Mouse (Mus musculus): Measurements from ENCODE around the gene Gpx6. TPM values are rescaled to one million over a fixed set of nuclear protein-coding genes. Genes with fewer than 3 reads are reported as not detected.

Gpx6 gene
- polyA plus RNA-seq, 1 experiment from 2014 or later = 11.8 TPM

GRCm38 (mm10) chr13:21321890-21322494 is 10.1 kb downstream of the Gpx6 start:
- Histone ChIP-seq H3K4me3 (ENCODE audit: low read length) (peak overlapping the region; percentile 44), H3K27ac (ENCODE audit: low read length) (no peak overlapping the region), H3K4me2 (replicated peaks; ENCODE audit: low read depth, low read length) (peak overlapping the region; percentile 53), H3K36me3 (ENCODE audit: insufficient read depth, low read length) (no peaks in the 10 kb centered on the region), H3K9ac (replicated peaks; ENCODE audit: low read length) (peak overlapping the region; percentile 31; the same call in 1 of the 2 replicates), H3K9me3 (ENCODE audit: low read length) (no peaks in the 10 kb centered on the region), H3K27me3 (ENCODE audit: insufficient read depth, low read length) (no peaks in the 10 kb centered on the region), H3K4me1 (ENCODE audit: insufficient read depth, low read length) (peaks cover 15% of the 10 kb centered on the region)
- ATAC-seq (ENCODE audit: low FRiP score, low TSS enrichment) = no peak
- WGBS = 10% methylated on average over 18 of the region's 18 CpGs

DNA sequence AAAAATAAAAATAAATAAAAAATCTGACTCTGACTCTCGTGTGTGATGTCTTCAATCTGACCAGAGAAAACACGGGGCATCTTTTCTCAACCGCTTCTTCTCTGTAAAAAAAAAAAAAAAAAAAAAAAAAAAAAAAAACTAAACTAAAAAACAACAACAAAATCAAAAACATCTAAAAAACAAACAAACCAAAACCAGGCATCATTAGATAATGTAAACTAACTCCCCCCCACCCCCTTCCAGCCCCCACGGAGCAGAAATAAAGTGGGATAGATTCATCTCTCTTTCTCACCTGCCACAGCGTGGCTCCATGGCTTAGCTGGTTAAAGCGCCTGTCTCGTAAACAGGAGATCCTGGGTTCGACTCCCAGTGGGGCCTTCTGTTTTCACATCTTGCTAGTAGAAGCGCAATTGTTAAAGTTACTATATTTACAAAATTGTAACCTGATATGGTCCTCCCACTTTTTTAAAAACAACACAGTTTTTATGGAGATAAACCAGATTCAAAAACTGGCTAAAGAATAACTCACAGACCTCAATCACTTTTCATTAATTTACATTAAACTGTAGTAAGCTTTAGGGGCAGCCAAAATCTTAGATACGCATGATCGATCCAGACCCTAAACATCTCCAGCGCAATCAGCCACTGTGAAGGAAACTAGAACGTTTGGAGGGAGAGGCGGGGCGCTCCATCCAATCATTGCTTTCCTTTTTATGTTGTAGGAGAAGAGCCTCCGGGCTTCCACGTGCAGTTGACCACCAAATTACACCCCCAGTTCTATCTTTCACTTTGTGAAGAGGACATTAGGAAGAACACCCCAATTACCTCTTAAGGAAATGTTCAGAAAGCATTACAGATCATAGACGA is 10.8 kb downstream of the Gpx6 start:
- peak overlapping the region; percentile 44 for H3K4me3 ChIP-seq (ENCODE audit: low read length)
- no peak overlapping the region for H3K27ac ChIP-seq (ENCODE audit: low read length)
- no peak overlapping the region for H3K9ac ChIP-seq (replicated peaks; ENCODE audit: low read length)
- no peak for ATAC-seq (ENCODE audit: low FRiP score, low TSS enrichment)
- H3K36me3 ChIP-seq (ENCODE audit: insufficient read depth, low read length) = no peaks in the 10 kb centered on the region
- peaks cover 15% of the 10 kb centered on the region for H3K4me1 ChIP-seq (ENCODE audit: insufficient read depth, low read length)
- no peaks in the 10 kb centered on the region for H3K27me3 ChIP-seq (ENCODE audit: insufficient read depth, low read length)
- 13% methylated on average over 18 of the region's 18 CpGs for WGBS
- peak overlapping the region; percentile 53 for H3K4me2 ChIP-seq (replicated peaks; ENCODE audit: low read depth, low read length)
- H3K9me3 ChIP-seq (ENCODE audit: low read length) = no peaks in the 10 kb centered on the region

- no peaks in the 10 kb centered on the region for H3K36me3 ChIP-seq (ENCODE audit: insufficient read depth, low read length)
- peak overlapping the region; percentile 12; the same call in 1 of the 2 replicates for H3K4me3 ChIP-seq (ENCODE audit: low read length)
- ATAC-seq (ENCODE audit: low FRiP score, low TSS enrichment) = no peak
- H3K4me2 ChIP-seq (replicated peaks; ENCODE audit: low read depth, low read length) = peak overlapping the region; percentile 53
- H3K27ac ChIP-seq (ENCODE audit: low read length) = no peak overlapping the region
- no peaks in the 10 kb centered on the region for H3K27me3 ChIP-seq (ENCODE audit: insufficient read depth, low read length)
- H3K9ac ChIP-seq (replicated peaks; ENCODE audit: low read length) = no peak overlapping the region
- WGBS = 71% methylated on average over 6 of the region's 6 CpGs
- no peaks in the 10 kb centered on the region for H3K9me3 ChIP-seq (ENCODE audit: low read length)
- peaks cover 15% of the 10 kb centered on the region for H3K4me1 ChIP-seq (ENCODE audit: insufficient read depth, low read length)
These were observed 11.5 kb downstream of the Gpx6 start for GRCm38 (mm10) chr13:21323405-21323804.

- Histone ChIP-seq H3K9me3 (ENCODE audit: low read length) (no peaks in the 10 kb centered on the region), H3K36me3 (ENCODE audit: insufficient read depth, low read length) (no peaks in the 10 kb centered on the region), H3K4me2 (replicated peaks; ENCODE audit: low read depth, low read length) (peak overlapping the region; percentile 69), H3K4me1 (ENCODE audit: insufficient read depth, low read length) (peaks cover 15% of the 10 kb centered on the region), H3K9ac (replicated peaks; ENCODE audit: low read length) (no peak overlapping the region), H3K4me3 (ENCODE audit: low read length) (peak overlapping the region; percentile 53), H3K27me3 (ENCODE audit: insufficient read depth, low read length) (no peaks in the 10 kb centered on the region), H3K27ac (ENCODE audit: low read length) (no peak overlapping the region)
- ATAC-seq (ENCODE audit: low FRiP score, low TSS enrichment) = peak; percentile 64
- 3% methylated on average over 4 of the region's 4 CpGs for WGBS
These were observed 14.3 kb downstream of the Gpx6 start for GRCm38 (mm10) chr13:21326191-21326590.

DNA sequence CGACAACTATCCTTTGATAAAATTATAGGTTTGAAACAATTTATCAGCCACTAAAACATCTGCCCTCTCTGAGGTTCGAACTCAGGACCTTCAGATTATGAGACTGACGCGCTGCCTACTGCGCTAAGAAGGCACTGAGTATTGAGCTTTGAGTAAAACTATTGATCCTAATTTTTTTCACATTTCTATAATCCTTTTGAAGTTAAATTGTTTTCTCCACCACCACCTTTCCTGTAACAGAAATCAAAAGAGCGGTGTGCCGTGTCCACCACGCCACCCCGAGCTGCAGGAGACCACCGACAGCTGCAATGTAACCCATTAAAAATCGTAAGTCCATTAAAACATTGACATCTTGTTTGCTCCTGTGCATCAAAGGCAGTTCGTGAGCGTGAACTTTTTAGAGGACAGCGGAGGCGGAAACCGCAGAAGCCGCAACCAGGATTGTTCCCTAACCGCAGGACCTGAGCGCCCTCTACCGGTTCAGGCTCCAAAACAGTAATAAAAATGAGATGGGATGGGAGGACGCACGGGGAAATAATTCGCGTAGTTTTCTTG is 14.8 kb downstream of the Gpx6 start:
- 1% methylated on average over 24 of the region's 24 CpGs for WGBS

DNA sequence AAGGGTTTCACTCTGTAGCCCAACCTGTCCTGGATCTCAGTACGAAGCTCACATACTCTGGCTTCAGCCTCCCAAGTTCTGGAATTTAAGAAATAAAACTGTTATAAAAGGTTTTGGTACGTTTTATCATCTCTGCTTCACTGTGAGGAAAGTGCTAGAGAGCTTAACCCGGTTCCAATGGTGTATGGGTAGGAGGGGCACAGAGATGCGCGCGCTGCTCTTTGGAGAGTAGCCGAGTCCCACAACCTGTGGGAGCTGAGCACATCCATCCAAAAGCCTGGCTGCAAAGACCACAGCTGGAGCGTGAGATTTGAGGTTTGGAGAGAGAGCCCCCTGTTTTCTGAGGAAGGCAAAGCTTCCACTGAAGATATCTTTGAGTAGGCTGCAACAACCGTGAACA is 15.5 kb downstream of the Gpx6 start:
- peak overlapping the region; percentile 42 for H3K9ac ChIP-seq (replicated peaks; ENCODE audit: low read length)
- H3K27ac ChIP-seq (ENCODE audit: low read length) = no peak overlapping the region
- peak overlapping the region; percentile 69 for H3K4me2 ChIP-seq (replicated peaks; ENCODE audit: low read depth, low read length)
- H3K4me1 ChIP-seq (ENCODE audit: insufficient read depth, low read length) = peaks cover 9% of the 10 kb centered on the region; the same call in 1 of the 2 replicates
- no peaks in the 10 kb centered on the region for H3K9me3 ChIP-seq (ENCODE audit: low read length)
- no peaks in the 10 kb centered on the region for H3K27me3 ChIP-seq (ENCODE audit: insufficient read depth, low read length)
- peak; percentile 79; the same call in 1 of the 2 replicates for ATAC-seq (ENCODE audit: low FRiP score, low TSS enrichment)
- H3K36me3 ChIP-seq (ENCODE audit: insufficient read depth, low read length) = no peaks in the 10 kb centered on the region
- WGBS = 2% methylated on average over 9 of the region's 9 CpGs
- H3K4me3 ChIP-seq (ENCODE audit: low read length) = peak overlapping the region; percentile 53

More for the DNA sequence above, 14.8 kb downstream of the Gpx6 start:
- H3K9ac ChIP-seq (replicated peaks; ENCODE audit: low read length) = peak overlapping the region; percentile 50; the same call in 1 of the 2 replicates
- no peaks in the 10 kb centered on the region for H3K36me3 ChIP-seq (ENCODE audit: insufficient read depth, low read length)
- H3K27me3 ChIP-seq (ENCODE audit: insufficient read depth, low read length) = no peaks in the 10 kb centered on the region
- H3K4me3 ChIP-seq (ENCODE audit: low read length) = peak overlapping the region; percentile 53
- H3K4me2 ChIP-seq (replicated peaks; ENCODE audit: low read depth, low read length) = peak overlapping the region; percentile 69
- H3K4me1 ChIP-seq (ENCODE audit: insufficient read depth, low read length) = peaks cover 15% of the 10 kb centered on the region
- H3K9me3 ChIP-seq (ENCODE audit: low read length) = no peaks in the 10 kb centered on the region
- peak; percentile 62; the same call in 1 of the 2 replicates for ATAC-seq (ENCODE audit: low FRiP score, low TSS enrichment)
- no peak overlapping the region for H3K27ac ChIP-seq (ENCODE audit: low read length)

GRCm38 (mm10) chr13:21346610-21347009 is 34.7 kb downstream of the Gpx6 start, which contains the start of gene Olfr1367:
Olfr1367 (plus strand) TSS chr13:21346910.
- H3K36me3 ChIP-seq (ENCODE audit: insufficient read depth, low read length) = no peaks in the 10 kb centered on the region
- WGBS = 85% methylated on average over 1 of the region's 1 CpGs
- no peak for ATAC-seq (ENCODE audit: low FRiP score, low TSS enrichment)
- no peak within 1 kb of the TSS for H3K4me3 ChIP-seq (ENCODE audit: low read length)
- H3K4me2 ChIP-seq (replicated peaks; ENCODE audit: low read depth, low read length) = no peak within 1 kb of the TSS
- H3K27ac ChIP-seq (ENCODE audit: low read length) = no peak within 1 kb of the TSS
- no peaks in the 10 kb centered on the region for H3K9me3 ChIP-seq (ENCODE audit: low read length)
- no peaks in the 10 kb centered on the region for H3K27me3 ChIP-seq (ENCODE audit: insufficient read depth, low read length)
- H3K9ac ChIP-seq (replicated peaks; ENCODE audit: low read length) = no peak within 1 kb of the TSS
- H3K4me1 ChIP-seq (ENCODE audit: insufficient read depth, low read length) = no peaks in the 10 kb centered on the region

DNA sequence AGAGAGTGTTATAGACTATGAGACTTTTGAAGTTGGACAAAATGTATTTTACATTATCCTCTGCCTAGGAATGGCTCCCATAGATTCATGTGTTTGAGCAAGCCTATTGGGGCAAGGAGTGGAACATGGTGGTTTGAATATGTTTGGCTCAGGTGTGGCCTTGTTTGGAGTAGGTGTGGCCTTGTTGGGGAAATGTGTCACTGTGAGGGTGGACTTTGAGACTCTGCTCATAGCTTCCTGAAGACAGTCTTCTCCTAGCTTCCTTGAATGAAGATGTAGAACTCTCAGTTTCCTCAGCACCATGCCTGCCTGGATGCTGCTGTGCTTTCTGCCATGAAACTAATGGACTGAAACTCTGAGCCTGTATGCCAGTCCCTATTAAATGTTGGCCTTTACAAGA is 38.7 kb downstream of the Gpx6 start:
- Histone ChIP-seq H3K4me1 (ENCODE audit: insufficient read depth, low read length) (no peaks in the 10 kb centered on the region), H3K9ac (replicated peaks; ENCODE audit: low read length) (no peak overlapping the region), H3K4me2 (replicated peaks; ENCODE audit: low read depth, low read length) (no peak overlapping the region), H3K27ac (ENCODE audit: low read length) (no peak overlapping the region), H3K4me3 (ENCODE audit: low read length) (no peak overlapping the region), H3K36me3 (ENCODE audit: insufficient read depth, low read length) (no peaks in the 10 kb centered on the region), H3K27me3 (ENCODE audit: insufficient read depth, low read length) (no peaks in the 10 kb centered on the region), H3K9me3 (ENCODE audit: low read length) (no peaks in the 10 kb centered on the region)
- no peak for ATAC-seq (ENCODE audit: low FRiP score, low TSS enrichment)

DNA sequence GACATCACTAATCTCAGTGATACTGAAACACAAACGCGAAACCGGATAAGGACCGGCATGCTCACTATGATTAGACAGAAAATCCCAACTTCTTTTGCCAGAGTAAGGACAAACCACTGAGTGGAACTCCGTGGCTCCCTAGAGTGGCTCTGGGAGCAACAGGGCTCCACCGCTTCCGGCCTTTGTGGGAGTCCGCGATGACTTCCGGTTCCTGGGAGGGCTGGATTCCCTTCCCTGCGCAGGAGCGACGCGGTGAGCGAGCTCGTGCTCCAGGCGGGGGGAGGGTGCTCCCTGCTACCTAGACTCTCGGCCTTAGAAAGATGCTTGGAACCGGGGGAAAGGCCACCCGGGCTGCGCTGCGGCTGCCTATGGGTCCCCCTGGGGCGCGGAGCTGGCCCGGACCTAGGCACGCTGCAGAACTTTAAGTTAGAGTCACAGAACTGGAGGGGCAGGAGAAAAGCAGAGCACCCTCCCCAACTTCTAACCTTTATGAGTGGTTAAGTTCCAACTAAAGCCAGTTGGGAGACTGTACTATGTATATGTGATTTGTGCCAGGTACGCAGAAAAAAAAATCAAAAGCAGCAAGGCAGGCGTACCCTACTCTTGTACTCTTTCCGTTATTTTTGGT is 50.8 kb downstream of the Gpx6 start, which contains the start of gene Zscan12:
TSS of gene Zscan12 (plus strand) at position 200 of the 628 bp plus-strand sequence.
- WGBS = under 1% methylated on average over 29 of the region's 29 CpGs
- H3K4me1 ChIP-seq (ENCODE audit: insufficient read depth, low read length) = peaks cover 19% of the 10 kb centered on the region
- peak within 1 kb of the TSS; percentile 92 for H3K9ac ChIP-seq (replicated peaks; ENCODE audit: low read length)
- H3K27ac ChIP-seq (ENCODE audit: low read length) = peak within 1 kb of the TSS; percentile 72
- H3K4me3 ChIP-seq (ENCODE audit: low read length) = peak within 1 kb of the TSS; percentile 89
- H3K27me3 ChIP-seq (ENCODE audit: insufficient read depth, low read length) = no peaks in the 10 kb centered on the region
- H3K9me3 ChIP-seq (ENCODE audit: low read length) = no peaks in the 10 kb centered on the region
- peak; percentile 100 for ATAC-seq (ENCODE audit: low FRiP score, low TSS enrichment)
- peaks cover 6% of the 10 kb centered on the region; the same call in 1 of the 2 replicates for H3K36me3 ChIP-seq (ENCODE audit: insufficient read depth, low read length)
- H3K4me2 ChIP-seq (replicated peaks; ENCODE audit: low read depth, low read length) = peak within 1 kb of the TSS; percentile 71
